Mouse (Mus musculus) neutrophil, adult 5-6 weeks (primary cell): ENCODE measurements around the gene BC030867. TPM values are rescaled to one million over a fixed set of nuclear protein-coding genes. Genes with fewer than 3 reads are reported as not detected.

Experiments used
- ATAC-seq: fragments of 151-379, 151-347 bp; 2 replicates; pipeline ENCODE4 v1.8.0; 2017; ENCODE audit warnings: mild to moderate bottlenecking, moderate TSS enrichment; ENCODE audit not compliant: insufficient number of reproducible peaks, poor library complexity, low FRiP score, severe bottlenecking; ENCODE audit errors: extremely low read depth
- total RNA-seq: library from RNA; stranded (forward); fragments of 200-1000 nt; gene quantifications from 2 replicates; pipeline ENCODE4 v1.2.3, GENCODE M21; 2017

The BC030867 gene
- total RNA-seq, 1 experiment from 2014 or later: not detected

- ATAC-seq: no peak
These were observed 28.7 kb upstream of the BC030867 start for GRCm38 (mm10) chr11:102219994-102220346.

GRCm38 (mm10) chr11:102220451-102220850, 28.2 kb upstream of the BC030867 start:
- ATAC-seq: no peak

- ATAC-seq: no peak
These were observed 27.3 kb upstream of the BC030867 start for GRCm38 (mm10) chr11:102221243-102221953.

- no peak for ATAC-seq
These were observed 26.7 kb upstream of the BC030867 start for GRCm38 (mm10) chr11:102221954-102222351.

GRCm38 (mm10) chr11:102223166-102223565, 25.5 kb upstream of the BC030867 start:
- ATAC-seq: peak; percentile 18; the same call in 1 of the 2 replicates

GRCm38 (mm10) chr11:102224686-102225085, 24.0 kb upstream of the BC030867 start:
- ATAC-seq: no peak

- no peak for ATAC-seq
These were observed 23.5 kb upstream of the BC030867 start for GRCm38 (mm10) chr11:102225221-102225620.

- ATAC-seq: no peak
These were observed 22.4 kb upstream of the BC030867 start for GRCm38 (mm10) chr11:102226067-102226978.

- ATAC-seq: no peak
These were observed 21.2 kb upstream of the BC030867 start for GRCm38 (mm10) chr11:102227270-102228190.

GRCm38 (mm10) chr11:102228191-102228545, 20.5 kb upstream of the BC030867 start:
- ATAC-seq: no peak

- ATAC-seq: no peak
These were observed 19.9 kb upstream of the BC030867 start for GRCm38 (mm10) chr11:102228646-102229268.

GRCm38 (mm10) chr11:102229331-102229953, 19.2 kb upstream of the BC030867 start:
- ATAC-seq: no peak

GRCm38 (mm10) chr11:102230006-102230741, 18.5 kb upstream of the BC030867 start, which contains the start of gene Hdac5:
Hdac5 (minus strand) TSS chr11:102230166.
- peak; percentile 94 for ATAC-seq

GRCm38 (mm10) chr11:102236022-102236421, 12.7 kb upstream of the BC030867 start:
- no peak for ATAC-seq

- ATAC-seq: no peak
These were observed 8.0 kb upstream of the BC030867 start for GRCm38 (mm10) chr11:102240636-102241035.

GRCm38 (mm10) chr11:102241246-102241645, 7.4 kb upstream of the BC030867 start:
- ATAC-seq: no peak

GRCm38 (mm10) chr11:102241874-102242273, 6.8 kb upstream of the BC030867 start:
- ATAC-seq: no peak
